Mouse (Mus musculus): ENCODE results near the gene Foxg1. TPM values are rescaled to one million over a fixed set of nuclear protein-coding genes. Genes with fewer than 3 reads are reported as not detected.
A peak's percentile ranks its signal among the peaks of the same experiment; 100 is the strongest.

Foxg1 gene
- not detected in 2 replicates for polyA plus RNA-seq (2015; fragmentation: Nextera tagmentation; extraction: Ambion mirVana)

- H3K4me3 ChIP-seq: peak within 1 kb of the TSS; percentile 41
Measured at GRCm38 (mm10) chr12:49382565-49383520, at the start of gene Foxg1. Gene Foxg1 (plus strand): TSS chr12:49382660.

GRCm38 (mm10) chr12:49349697-49350096, 32.8 kb upstream of the Foxg1 start:
- no peak overlapping the region for H3K9ac ChIP-seq
- 91% methylated on average over 10 of the region's 10 CpGs for WGBS
- no peak overlapping the region for H3K4me3 ChIP-seq
- no peaks in the 10 kb centered on the region for H3K27me3 ChIP-seq
- H3K4me2 ChIP-seq (replicated peaks): no peak overlapping the region
- no peak for ATAC-seq (ENCODE audit: low FRiP score, low read depth)
- H3K9me3 ChIP-seq: no peaks in the 10 kb centered on the region
- no peaks in the 10 kb centered on the region for H3K36me3 ChIP-seq
- no peaks in the 10 kb centered on the region for H3K4me1 ChIP-seq
- no peak overlapping the region for H3K27ac ChIP-seq

More at GRCm38 (mm10) chr12:49382565-49383520, at the start of gene Foxg1:
- Histone ChIP-seq H3K4me2 (replicated peaks) (peak within 1 kb of the TSS; percentile 62), H3K27ac (no peak within 1 kb of the TSS), H3K9me3 (0 out of 2 replicates have a peak, but pooled peaks cover 3% of the 10 kb centered on the region), H3K27me3 (peaks cover 87% of the 10 kb centered on the region), H3K36me3 (no peaks in the 10 kb centered on the region), H3K4me1 (peaks cover 7% of the 10 kb centered on the region; the same call in 1 of the 2 replicates), H3K9ac (no peak within 1 kb of the TSS)
- under 1% methylated on average over 48 of the region's 61 CpGs for WGBS
- peak; percentile 20; the same call in 1 of the 2 replicates for ATAC-seq (ENCODE audit: low FRiP score, low read depth)

- no peak overlapping the region for H3K27ac ChIP-seq
- no peak for ATAC-seq (ENCODE audit: low FRiP score, low read depth)
- H3K4me2 ChIP-seq (replicated peaks): no peak overlapping the region
- H3K4me3 ChIP-seq: no peak overlapping the region
- H3K4me1 ChIP-seq: no peaks in the 10 kb centered on the region
- WGBS: 61% methylated on average over 1 of the region's 1 CpGs
- H3K9ac ChIP-seq: no peak overlapping the region
- H3K36me3 ChIP-seq: no peaks in the 10 kb centered on the region
- no peaks in the 10 kb centered on the region for H3K9me3 ChIP-seq
- peaks cover 36% of the 10 kb centered on the region for H3K27me3 ChIP-seq
Measured at GRCm38 (mm10) chr12:49368931-49369330, 13.5 kb upstream of the Foxg1 start.

- no peak overlapping the region for H3K9ac ChIP-seq
- no peak overlapping the region for H3K27ac ChIP-seq
- no peak overlapping the region for H3K4me2 ChIP-seq (replicated peaks)
- peaks cover 66% of the 10 kb centered on the region for H3K27me3 ChIP-seq
- no peaks in the 10 kb centered on the region for H3K9me3 ChIP-seq
- no peak for ATAC-seq (ENCODE audit: low FRiP score, low read depth)
- H3K36me3 ChIP-seq: no peaks in the 10 kb centered on the region
- no peak overlapping the region for H3K4me3 ChIP-seq
- H3K4me1 ChIP-seq: no peaks in the 10 kb centered on the region
Measured at GRCm38 (mm10) chr12:49372170-49372569, 10.3 kb upstream of the Foxg1 start.

GRCm38 (mm10) chr12:49373176-49373575, 9.3 kb upstream of the Foxg1 start:
- Histone ChIP-seq H3K4me2 (replicated peaks) (no peak overlapping the region), H3K9me3 (no peaks in the 10 kb centered on the region), H3K4me3 (no peak overlapping the region), H3K27me3 (peaks cover 77% of the 10 kb centered on the region), H3K9ac (no peak overlapping the region), H3K27ac (no peak overlapping the region), H3K36me3 (no peaks in the 10 kb centered on the region), H3K4me1 (no peaks in the 10 kb centered on the region)
- WGBS: 2% methylated on average over 5 of the region's 5 CpGs
- no peak for ATAC-seq (ENCODE audit: low FRiP score, low read depth)

GRCm38 (mm10) chr12:49373821-49374605, 8.4 kb upstream of the Foxg1 start:
- Histone ChIP-seq H3K4me1 (no peaks in the 10 kb centered on the region), H3K36me3 (no peaks in the 10 kb centered on the region), H3K27me3 (peaks cover 84% of the 10 kb centered on the region), H3K9me3 (no peaks in the 10 kb centered on the region), H3K4me3 (peak overlapping the region; percentile 22), H3K4me2 (replicated peaks) (peak overlapping the region; percentile 55), H3K27ac (no peak overlapping the region), H3K9ac (no peak overlapping the region)
- WGBS: under 1% methylated on average over 24 of the region's 24 CpGs
- ATAC-seq (ENCODE audit: low FRiP score, low read depth): no peak

- H3K4me3 ChIP-seq: peak overlapping the region; percentile 22
- peaks cover 87% of the 10 kb centered on the region for H3K27me3 ChIP-seq
- ATAC-seq (ENCODE audit: low FRiP score, low read depth): no peak
- no peak overlapping the region for H3K9ac ChIP-seq
- H3K4me1 ChIP-seq: no peaks in the 10 kb centered on the region
- under 1% methylated on average over 14 of the region's 14 CpGs for WGBS
- peak overlapping the region; percentile 55 for H3K4me2 ChIP-seq (replicated peaks)
- H3K27ac ChIP-seq: no peak overlapping the region
- H3K9me3 ChIP-seq: no peaks in the 10 kb centered on the region
- no peaks in the 10 kb centered on the region for H3K36me3 ChIP-seq
Measured at GRCm38 (mm10) chr12:49374606-49374995, 7.9 kb upstream of the Foxg1 start.

GRCm38 (mm10) chr12:49375427-49376317, 6.8 kb upstream of the Foxg1 start:
- H3K36me3 ChIP-seq: no peaks in the 10 kb centered on the region
- H3K9ac ChIP-seq: no peak overlapping the region
- H3K9me3 ChIP-seq: no peaks in the 10 kb centered on the region
- WGBS: 4% methylated on average over 15 of the region's 15 CpGs
- H3K27me3 ChIP-seq: peaks cover 93% of the 10 kb centered on the region
- no peak overlapping the region for H3K4me3 ChIP-seq
- no peaks in the 10 kb centered on the region for H3K4me1 ChIP-seq
- no peak overlapping the region for H3K27ac ChIP-seq
- no peak for ATAC-seq (ENCODE audit: low FRiP score, low read depth)
- H3K4me2 ChIP-seq (replicated peaks): no peak overlapping the region

- WGBS: 1% methylated on average over 19 of the region's 19 CpGs
- no peak overlapping the region for H3K9ac ChIP-seq
- no peaks in the 10 kb centered on the region for H3K9me3 ChIP-seq
- H3K4me1 ChIP-seq: no peaks in the 10 kb centered on the region
- H3K27ac ChIP-seq: no peak overlapping the region
- no peak overlapping the region for H3K4me2 ChIP-seq (replicated peaks)
- no peaks in the 10 kb centered on the region for H3K36me3 ChIP-seq
- peaks cover 92% of the 10 kb centered on the region for H3K27me3 ChIP-seq
- no peak overlapping the region for H3K4me3 ChIP-seq
- ATAC-seq (ENCODE audit: low FRiP score, low read depth): no peak
Measured at GRCm38 (mm10) chr12:49376318-49376992, 6.0 kb upstream of the Foxg1 start.

- no peak overlapping the region for H3K27ac ChIP-seq
- no peak overlapping the region for H3K4me3 ChIP-seq
- no peaks in the 10 kb centered on the region for H3K4me1 ChIP-seq
- peaks cover 97% of the 10 kb centered on the region for H3K27me3 ChIP-seq
- 2% methylated on average over 15 of the region's 15 CpGs for WGBS
- H3K36me3 ChIP-seq: no peaks in the 10 kb centered on the region
- ATAC-seq (ENCODE audit: low FRiP score, low read depth): no peak
- no peak overlapping the region for H3K9ac ChIP-seq
- H3K4me2 ChIP-seq (replicated peaks): no peak overlapping the region
- H3K9me3 ChIP-seq: no peaks in the 10 kb centered on the region
Measured at GRCm38 (mm10) chr12:49377281-49377970, 5.0 kb upstream of the Foxg1 start.

All from limb, embryonic 13.5 days (tissue).